ENCODE assay signal across 23 mouse cellular contexts in the genomic region with DNA sequence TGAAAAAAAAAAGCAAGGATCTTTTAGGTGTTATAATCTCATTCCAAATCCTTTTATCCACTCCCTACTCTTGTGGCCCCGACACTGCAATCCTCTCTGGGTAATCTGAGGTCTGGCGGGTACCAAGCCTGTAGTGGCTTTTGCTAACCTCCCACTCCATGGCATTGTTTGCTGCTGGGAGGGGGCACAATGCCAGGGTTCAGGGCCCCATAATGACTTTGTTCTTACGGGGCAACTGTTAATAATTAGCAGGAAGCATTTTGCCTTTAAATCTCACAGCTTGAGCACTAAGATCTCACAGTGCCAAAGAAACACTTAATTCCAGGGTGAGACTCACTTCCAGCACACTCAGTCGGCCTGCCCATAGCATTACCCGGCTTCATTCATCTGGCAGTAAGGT.
DNase-seq lines count a peak whose midpoint lies in the region; ATAC-seq lines count a peak whose summit lies in the region.
"Had no signal": no experiment of that assay in that cellular context is flagged by ENCODE, and none has a peak within 500 bp of the region (broad histone marks: within the 10 kb centered on the region; RNA-seq: fewer than 3 reads in every experiment).

No protein-coding gene starts in this region.

- no peaks in the 10 kb centered on the region for H3K9me3 ChIP-seq in heart, embryonic 13.5 days
- H3K9me3 ChIP-seq: embryonic facial prominence, embryonic 15.5 days; forebrain, embryonic 15.5 days; heart, embryonic 12.5 days had no signal

- no peak for DNase-seq in heart, adult 8-10 months (ENCODE audit: low spot score)
- peak; percentile 19 for DNase-seq in left cerebral cortex, postnatal 4 days
- no peak for DNase-seq in left cerebral cortex, adult 11 months (ENCODE audit: low spot score)
- DNase-seq in kidney, adult 8-10 months, result peak; percentile 33 to 43
- DNase-seq in kidney, postnatal 25 days, result peak; percentile 50 to 71
- DNase-seq in liver, result no peak
- no peak for DNase-seq in heart, postnatal 4 days
- DNase-seq: adrenal gland, postnatal 25 days; cerebellum, adult 18-20 months; cerebellum, adult 9-11 months; embryo, embryonic 11 days; gastrocnemius, postnatal 10 days; heart, adult 2 months; heart, postnatal 36 days had no signal

- ATAC-seq in heart, embryonic 13.5 days (ENCODE audit: extremely low read depth, insufficient number of reproducible peaks, low FRiP score, low TSS enrichment), result no peak
- ATAC-seq: activated CD4-positive, CD25-positive, alpha-beta regulatory T cell, adult 4 months; forebrain, embryonic 15.5 days; hindbrain, embryonic 16.5 days; Patski had no signal

- 0 out of 2 replicates have a peak overlapping the region, but pooled peaks have one; percentile 20 for H3K27ac ChIP-seq in heart, embryonic 13.5 days (replicated peaks)
- H3K27ac ChIP-seq: embryonic facial prominence, embryonic 15.5 days; forebrain, embryonic 15.5 days; heart, adult 2 months; hindbrain, embryonic 12.5 days had no signal

- WGBS in heart, embryonic 13.5 days, result 70% methylated on average over 5 of the region's 5 CpGs

- peaks cover 61% of the 10 kb centered on the region for H3K4me1 ChIP-seq in heart, embryonic 13.5 days

- intact Hi-C loops in left cerebral cortex, postnatal 4 days (cut with DNase I), result no loop called here

- H3K9ac ChIP-seq in heart, embryonic 13.5 days, result no peak overlapping the region
- H3K9ac ChIP-seq: embryonic facial prominence, embryonic 15.5 days; forebrain, embryonic 15.5 days; heart, embryonic 12.5 days; hindbrain, embryonic 12.5 days had no signal

- 0 out of 2 replicates have a peak, but pooled peaks cover 3% of the 10 kb centered on the region for H3K36me3 ChIP-seq in heart, embryonic 13.5 days
- H3K36me3 ChIP-seq: forebrain, embryonic 15.5 days had no signal

- no peak overlapping the region for H3K4me3 ChIP-seq in heart, embryonic 13.5 days
- H3K4me3 ChIP-seq: embryonic facial prominence, embryonic 15.5 days; erythroblast, embryonic 14.5 days; forebrain, embryonic 15.5 days; heart, adult 2 months; heart, embryonic 12.5 days; hindbrain, embryonic 12.5 days had no signal

- H3K4me2 ChIP-seq in heart, embryonic 13.5 days, result no peak overlapping the region
- H3K4me2 ChIP-seq: embryonic facial prominence, embryonic 15.5 days; forebrain, embryonic 15.5 days; heart, embryonic 12.5 days; hindbrain, embryonic 12.5 days had no signal

- no peaks in the 10 kb centered on the region for H3K27me3 ChIP-seq in heart, embryonic 13.5 days (replicated peaks)
- H3K27me3 ChIP-seq: embryonic facial prominence, embryonic 15.5 days; forebrain, embryonic 15.5 days; heart, embryonic 12.5 days; hindbrain, embryonic 12.5 days; Patski had no signal

Comparison
In these comparisons a context has a peak if more than half of its experiments do, and no peak if none do; other contexts are left out.
1. DNase-seq: peak in left cerebral cortex, postnatal 4 days (single experiment), kidney, adult 8-10 months (2 of 2) and kidney, postnatal 25 days (2 of 2); none in heart, adult 8-10 months (single experiment), left cerebral cortex, adult 11 months (single experiment), liver (single experiment) and heart, postnatal 4 days (single experiment).